Mouse (Mus musculus): ENCODE results near the gene Tmem114. TPM values are rescaled to one million over a fixed set of nuclear protein-coding genes. Genes with fewer than 3 reads are reported as not detected.

Tmem114 gene
- polyA plus RNA-seq (2014; fragmentation: Nextera tagmentation; extraction: Ambion mirVana), result not detected in 2 replicates

GRCm38 (mm10) chr16:8424971-8425330, at the start of gene Tmem114:
Gene Tmem114, minus strand, starts transcription at chr16:8425136.
- Histone ChIP-seq H3K4me3 (ENCODE audit: low read depth, low read length) (peak within 1 kb of the TSS; percentile 34), H3K36me3 (ENCODE audit: control insufficient read depth, insufficient read depth, low read length) (no peaks in the 10 kb centered on the region), H3K4me2 (peak within 1 kb of the TSS; percentile 49), H3K4me1 (replicated peaks; ENCODE audit: control insufficient read depth, insufficient read depth, low read length) (no peaks in the 10 kb centered on the region), H3K27me3 (replicated peaks; ENCODE audit: control insufficient read depth, insufficient read depth, low read length) (peaks cover 44% of the 10 kb centered on the region), H3K27ac (ENCODE audit: low read depth, low read length) (no peak within 1 kb of the TSS), H3K9me3 (ENCODE audit: control insufficient read depth, low read length) (no peaks in the 10 kb centered on the region), H3K9ac (ENCODE audit: low read depth, low read length) (no peak within 1 kb of the TSS)
- DNase-seq (ENCODE audit: low spot score) (peak; percentile 33), ATAC-seq (replicated peaks; ENCODE audit: low FRiP score) (no peak)
- 2% methylated on average over 16 of the region's 16 CpGs for WGBS

GRCm38 (mm10) chr16:8470603-8471481, 45.9 kb upstream of the Tmem114 start, which contains the start of gene Mettl22:
Gene Mettl22, plus strand, starts transcription at chr16:8470788.
- H3K4me3 ChIP-seq (ENCODE audit: low read depth, low read length), result peak within 1 kb of the TSS; percentile 84
- peak within 1 kb of the TSS; percentile 69 for H3K4me2 ChIP-seq
- H3K9me3 ChIP-seq (ENCODE audit: control insufficient read depth, low read length), result no peaks in the 10 kb centered on the region
- WGBS, result under 1% methylated on average over 48 of the region's 48 CpGs
- peaks cover 2% of the 10 kb centered on the region; the same call in 1 of the 2 replicates for H3K36me3 ChIP-seq (ENCODE audit: control insufficient read depth, insufficient read depth, low read length)
- 0 out of 2 replicates have a peak, but pooled peaks cover 2% of the 10 kb centered on the region for H3K4me1 ChIP-seq (replicated peaks; ENCODE audit: control insufficient read depth, insufficient read depth, low read length)
- peak within 1 kb of the TSS; percentile 95 for H3K9ac ChIP-seq (ENCODE audit: low read depth, low read length)
- ATAC-seq (replicated peaks; ENCODE audit: low FRiP score), result peak; percentile 98
- H3K27me3 ChIP-seq (replicated peaks; ENCODE audit: control insufficient read depth, insufficient read depth, low read length), result no peaks in the 10 kb centered on the region
- H3K27ac ChIP-seq (ENCODE audit: low read depth, low read length), result peak within 1 kb of the TSS; percentile 68
- peak; percentile 82 for DNase-seq (ENCODE audit: low spot score)

- Histone ChIP-seq H3K4me2 (peak overlapping the region; percentile 69), H3K27ac (ENCODE audit: low read depth, low read length) (no peak overlapping the region), H3K4me3 (ENCODE audit: low read depth, low read length) (peak overlapping the region; percentile 84; the same call in 1 of the 2 replicates), H3K9me3 (ENCODE audit: control insufficient read depth, low read length) (no peaks in the 10 kb centered on the region), H3K9ac (ENCODE audit: low read depth, low read length) (no peak overlapping the region), H3K4me1 (replicated peaks; ENCODE audit: control insufficient read depth, insufficient read depth, low read length) (0 out of 2 replicates have a peak, but pooled peaks cover 2% of the 10 kb centered on the region), H3K36me3 (ENCODE audit: control insufficient read depth, insufficient read depth, low read length) (peaks cover 2% of the 10 kb centered on the region; the same call in 1 of the 2 replicates), H3K27me3 (replicated peaks; ENCODE audit: control insufficient read depth, insufficient read depth, low read length) (no peaks in the 10 kb centered on the region)
- ATAC-seq (replicated peaks; ENCODE audit: low FRiP score) (no peak; the same call in 1 of the 2 replicates), DNase-seq (ENCODE audit: low spot score) (no peak)
- 88% methylated on average over 2 of the region's 2 CpGs for WGBS
Observed at GRCm38 (mm10) chr16:8470132-8470531, 45.2 kb upstream of the Tmem114 start.

- ATAC-seq (replicated peaks; ENCODE audit: low FRiP score) (no peak), DNase-seq (ENCODE audit: low spot score) (peak; percentile 65)
- Histone ChIP-seq H3K36me3 (ENCODE audit: control insufficient read depth, insufficient read depth, low read length) (no peaks in the 10 kb centered on the region), H3K9me3 (ENCODE audit: control insufficient read depth, low read length) (no peaks in the 10 kb centered on the region), H3K27me3 (replicated peaks; ENCODE audit: control insufficient read depth, insufficient read depth, low read length) (0 out of 2 replicates have a peak, but pooled peaks cover 4% of the 10 kb centered on the region), H3K4me2 (no peak overlapping the region), H3K4me1 (replicated peaks; ENCODE audit: control insufficient read depth, insufficient read depth, low read length) (0 out of 2 replicates have a peak, but pooled peaks cover 3% of the 10 kb centered on the region), H3K4me3 (ENCODE audit: low read depth, low read length) (no peak overlapping the region), H3K27ac (ENCODE audit: low read depth, low read length) (no peak overlapping the region), H3K9ac (ENCODE audit: low read depth, low read length) (no peak overlapping the region)
- 29% methylated on average over 6 of the region's 6 CpGs for WGBS
Observed at GRCm38 (mm10) chr16:8459098-8459497, 34.2 kb upstream of the Tmem114 start.

GRCm38 (mm10) chr16:8458391-8458790, 33.5 kb upstream of the Tmem114 start:
- H3K36me3 ChIP-seq (ENCODE audit: control insufficient read depth, insufficient read depth, low read length), result no peaks in the 10 kb centered on the region
- 86% methylated on average over 4 of the region's 4 CpGs for WGBS
- H3K27ac ChIP-seq (ENCODE audit: low read depth, low read length), result no peak overlapping the region
- ATAC-seq (replicated peaks; ENCODE audit: low FRiP score) (no peak), DNase-seq (ENCODE audit: low spot score) (no peak)
- no peak overlapping the region for H3K9ac ChIP-seq (ENCODE audit: low read depth, low read length)
- H3K4me3 ChIP-seq (ENCODE audit: low read depth, low read length), result no peak overlapping the region
- H3K4me1 ChIP-seq (replicated peaks; ENCODE audit: control insufficient read depth, insufficient read depth, low read length), result 0 out of 2 replicates have a peak, but pooled peaks cover 3% of the 10 kb centered on the region
- H3K4me2 ChIP-seq, result no peak overlapping the region
- H3K27me3 ChIP-seq (replicated peaks; ENCODE audit: control insufficient read depth, insufficient read depth, low read length), result 0 out of 2 replicates have a peak, but pooled peaks cover 4% of the 10 kb centered on the region
- no peaks in the 10 kb centered on the region for H3K9me3 ChIP-seq (ENCODE audit: control insufficient read depth, low read length)

- Histone ChIP-seq H3K27ac (ENCODE audit: low read depth, low read length) (no peak overlapping the region), H3K36me3 (ENCODE audit: control insufficient read depth, insufficient read depth, low read length) (no peaks in the 10 kb centered on the region), H3K4me1 (replicated peaks; ENCODE audit: control insufficient read depth, insufficient read depth, low read length) (0 out of 2 replicates have a peak, but pooled peaks cover 3% of the 10 kb centered on the region), H3K4me2 (no peak overlapping the region; the same call in 1 of the 2 replicates), H3K9ac (ENCODE audit: low read depth, low read length) (no peak overlapping the region), H3K27me3 (replicated peaks; ENCODE audit: control insufficient read depth, insufficient read depth, low read length) (0 out of 2 replicates have a peak, but pooled peaks cover 4% of the 10 kb centered on the region), H3K9me3 (ENCODE audit: control insufficient read depth, low read length) (no peaks in the 10 kb centered on the region), H3K4me3 (ENCODE audit: low read depth, low read length) (no peak overlapping the region)
- WGBS, result 25% methylated on average over 2 of the region's 2 CpGs
- DNase-seq (ENCODE audit: low spot score) (peak; percentile 34), ATAC-seq (replicated peaks; ENCODE audit: low FRiP score) (peak; percentile 57; the same call in 1 of the 2 replicates)
Observed at GRCm38 (mm10) chr16:8455221-8455620, 30.3 kb upstream of the Tmem114 start.

- DNase-seq (ENCODE audit: low spot score) (no peak), ATAC-seq (replicated peaks; ENCODE audit: low FRiP score) (no peak)
- H3K27ac ChIP-seq (ENCODE audit: low read depth, low read length), result no peak overlapping the region
- H3K9me3 ChIP-seq (ENCODE audit: control insufficient read depth, low read length), result no peaks in the 10 kb centered on the region
- H3K4me1 ChIP-seq (replicated peaks; ENCODE audit: control insufficient read depth, insufficient read depth, low read length), result 0 out of 2 replicates have a peak, but pooled peaks cover 3% of the 10 kb centered on the region
- 79% methylated on average over 2 of the region's 2 CpGs for WGBS
- no peaks in the 10 kb centered on the region for H3K36me3 ChIP-seq (ENCODE audit: control insufficient read depth, insufficient read depth, low read length)
- H3K4me3 ChIP-seq (ENCODE audit: low read depth, low read length), result no peak overlapping the region
- H3K4me2 ChIP-seq, result no peak overlapping the region
- no peak overlapping the region for H3K9ac ChIP-seq (ENCODE audit: low read depth, low read length)
- H3K27me3 ChIP-seq (replicated peaks; ENCODE audit: control insufficient read depth, insufficient read depth, low read length), result 0 out of 2 replicates have a peak, but pooled peaks cover 4% of the 10 kb centered on the region
Observed at GRCm38 (mm10) chr16:8453301-8453700, 28.4 kb upstream of the Tmem114 start.

- no peak overlapping the region for H3K4me2 ChIP-seq
- 87% methylated on average over 6 of the region's 6 CpGs for WGBS
Observed at GRCm38 (mm10) chr16:8446256-8446655, 21.3 kb upstream of the Tmem114 start.

More at GRCm38 (mm10) chr16:8446256-8446655, 21.3 kb upstream of the Tmem114 start:
- Histone ChIP-seq H3K27ac (ENCODE audit: low read depth, low read length) (no peak overlapping the region), H3K27me3 (replicated peaks; ENCODE audit: control insufficient read depth, insufficient read depth, low read length) (no peaks in the 10 kb centered on the region), H3K4me1 (replicated peaks; ENCODE audit: control insufficient read depth, insufficient read depth, low read length) (no peaks in the 10 kb centered on the region), H3K4me3 (ENCODE audit: low read depth, low read length) (no peak overlapping the region), H3K9me3 (ENCODE audit: control insufficient read depth, low read length) (no peaks in the 10 kb centered on the region), H3K36me3 (ENCODE audit: control insufficient read depth, insufficient read depth, low read length) (no peaks in the 10 kb centered on the region), H3K9ac (ENCODE audit: low read depth, low read length) (no peak overlapping the region)
- no peak for ATAC-seq (replicated peaks; ENCODE audit: low FRiP score)
- peak; percentile 15 for DNase-seq (ENCODE audit: low spot score)

Measured in liver, embryonic 11.5 days (tissue).